Mouse (Mus musculus) lung, embryonic 14.5 days (tissue): ENCODE data around the gene Zfp445. TPM values are rescaled to one million over a fixed set of nuclear protein-coding genes. Genes with fewer than 3 reads are reported as not detected.
"Not testable (repeated sequence)": the region's sequence is repeated elsewhere in the genome, so short reads cannot be mapped to it uniquely, and the experiment has no call there.

Source experiments
- ATAC-seq: fragments of 200-750 bp; cut with Nextera tagmentation; 2 replicates; pipeline ENCODE4 v1.8.0; 2017; ENCODE audit warnings: mild to moderate bottlenecking, moderate TSS enrichment, moderate library complexity; ENCODE audit not compliant: insufficient read depth
- DNase-seq: peaks from one replicate; pipeline ENCODE4 v3.0.0-alpha.2; 2015
- H3K27ac ChIP-seq: fragments of 300-500 bp; sonication (generic); 2 replicates; pipeline ENCODE4 v1.5.1; 2014; ENCODE audit warnings: low read depth, mild to moderate bottlenecking, moderate library complexity
- H3K27me3 ChIP-seq: fragments of 300-500 bp; sonication (generic); 2 replicates; pipeline ENCODE4 v1.6.1; 2014; ENCODE audit warnings: low read length, control low read depth; ENCODE audit not compliant: insufficient read depth
- H3K36me3 ChIP-seq: fragments of 300-500 bp; sonication (generic); 2 replicates; pipeline ENCODE4 v1.6.1; 2014; ENCODE audit warnings: control low read depth; ENCODE audit not compliant: insufficient read depth
- H3K4me1 ChIP-seq: fragments of 300-500 bp; sonication (generic); 2 replicates; pipeline ENCODE4 v1.6.1; 2014; ENCODE audit warnings: antibody characterized with exemption, control low read depth; ENCODE audit not compliant: insufficient read depth
- H3K4me2 ChIP-seq: fragments of 300-500 bp; sonication (generic); 2 replicates; pipeline ENCODE4 v1.6.1; 2014; ENCODE audit warnings: mild to moderate bottlenecking
- H3K4me3 ChIP-seq: fragments of 300-500 bp; sonication (generic); 2 replicates; pipeline ENCODE4 v1.5.1; 2014; ENCODE audit warnings: low read depth, low read length
- H3K9ac ChIP-seq: fragments of 300-500 bp; sonication (generic); 2 replicates; pipeline ENCODE4 v1.6.1; 2014
- H3K9me3 ChIP-seq: fragments of 300-500 bp; sonication (generic); 2 replicates; pipeline ENCODE4 v1.6.1; 2016; ENCODE audit warnings: low read depth, low read length, control low read depth
- CTCF ChIP-seq: IDR thresholded peaks from 2 replicates; pipeline ENCODE4 v1.5.1; 2016; ENCODE audit warnings: antibody characterized with exemption, low read depth
- WGBS: fragments of 180-500 bp; shearing (Covaris S2); extraction: QIAGEN DNeasy Blood & Tissue Kit; methylation state at CpG from one replicate; pipeline ENCODE4 v1.1.7; 2014; 5-methylcytosine and 5-hydroxymethylcytosine counted together
- polyA plus RNA-seq: library from polyadenylated mRNA; unstranded; fragments of >200 nt; fragmentation: Nextera tagmentation; extraction: Ambion mirVana; gene quantifications from 2 replicates; pipeline ENCODE4 v1.2.1, GENCODE M21; 2014

The Zfp445 gene
- polyA plus RNA-seq, 1 experiment from 2014 or later = 71.0 TPM

DNA sequence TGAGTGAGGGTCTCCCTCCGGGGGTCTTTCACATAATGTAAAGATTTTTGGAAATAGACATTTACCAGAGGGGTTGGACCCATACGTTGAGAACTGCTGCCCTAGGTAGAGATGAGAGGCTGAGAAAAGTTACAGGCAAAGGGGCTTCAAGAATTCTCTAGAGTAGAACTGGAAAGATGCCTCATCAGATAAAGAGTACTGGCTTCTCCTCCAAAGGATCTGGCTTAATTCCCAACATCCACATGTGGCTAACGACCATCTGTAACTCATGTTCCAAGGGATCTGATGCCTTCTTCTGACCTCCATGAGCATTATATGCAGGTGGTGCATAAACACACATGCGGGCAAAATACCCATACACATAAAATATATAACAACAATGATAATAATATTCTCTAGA, 10.2 kb downstream of the Zfp445 start:
- no peak overlapping the region for H3K4me2 ChIP-seq

DNA sequence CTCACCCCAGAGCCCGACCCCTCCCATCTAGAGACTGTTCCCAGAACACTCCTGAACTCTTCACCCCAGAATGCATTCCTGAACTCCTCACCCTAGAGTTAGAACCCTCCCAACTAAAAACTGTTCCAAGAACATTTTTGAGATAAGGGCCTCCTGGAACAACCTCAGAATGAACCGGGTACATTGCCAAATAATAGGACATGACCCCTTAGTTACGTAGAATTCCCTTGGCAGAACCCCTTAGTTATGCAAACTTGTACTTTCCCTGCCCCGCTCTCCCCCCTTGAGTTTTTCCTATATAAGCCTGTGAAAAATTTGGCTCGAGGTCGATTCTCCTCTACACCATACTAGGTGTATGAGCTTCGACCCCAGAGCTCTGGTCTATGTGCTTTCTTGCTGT, 10.7 kb downstream of the Zfp445 start:
- not testable (repeated sequence) for ATAC-seq, DNase-seq, H3K9me3 ChIP-seq, H3K4me1 ChIP-seq, H3K4me2 ChIP-seq, H3K27ac ChIP-seq, H3K27me3 ChIP-seq, H3K9ac ChIP-seq, H3K4me3 ChIP-seq
- 65% methylated on average over 2 of the region's 7 CpGs for WGBS
- peaks cover 95% of the 10 kb centered on the region for H3K36me3 ChIP-seq

More for the DNA sequence above, 10.2 kb downstream of the Zfp445 start:
- WGBS = 90% methylated on average over 4 of the region's 4 CpGs
- Histone ChIP-seq H3K9ac (no peak overlapping the region), H3K27me3 (no peaks in the 10 kb centered on the region), H3K4me3 (no peak overlapping the region), H3K4me1 (no peaks in the 10 kb centered on the region), H3K27ac (no peak overlapping the region), H3K9me3 (peaks cover 14% of the 10 kb centered on the region; the same call in 1 of the 2 replicates), H3K36me3 (peaks cover 95% of the 10 kb centered on the region)
- ATAC-seq (no peak), DNase-seq (no peak)
- TF ChIP-seq CTCF = no peak

DNA sequence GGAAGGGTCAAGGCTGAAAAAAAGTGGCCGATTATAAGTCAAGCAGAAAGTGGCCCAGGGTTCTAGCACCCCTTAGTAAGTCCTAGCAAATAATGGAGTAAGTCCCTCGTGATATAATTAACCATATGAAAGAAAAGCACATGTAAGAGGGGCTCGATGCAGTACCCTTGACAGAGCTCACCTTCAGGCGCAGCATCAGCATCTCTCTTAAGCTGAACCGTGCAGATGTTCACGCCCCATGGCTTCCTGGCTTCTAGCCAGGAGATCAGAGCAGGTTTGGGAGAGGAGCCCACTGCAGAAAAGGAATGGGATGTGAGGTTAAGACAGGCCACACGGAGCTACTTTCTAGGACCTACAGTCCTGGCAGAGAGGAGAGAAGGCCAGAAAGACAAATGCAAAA, 11.3 kb downstream of the Zfp445 start:
- no peaks in the 10 kb centered on the region for H3K4me1 ChIP-seq
- H3K9ac ChIP-seq = no peak overlapping the region
- H3K4me2 ChIP-seq = no peak overlapping the region
- H3K27me3 ChIP-seq = no peaks in the 10 kb centered on the region
- H3K9me3 ChIP-seq = peaks cover 3% of the 10 kb centered on the region; the same call in 1 of the 2 replicates
- H3K27ac ChIP-seq = no peak overlapping the region
- TF ChIP-seq CTCF = no peak
- H3K4me3 ChIP-seq = no peak overlapping the region
- peaks cover 94% of the 10 kb centered on the region for H3K36me3 ChIP-seq
- ATAC-seq (no peak), DNase-seq (no peak)
- 90% methylated on average over 7 of the region's 7 CpGs for WGBS

DNA sequence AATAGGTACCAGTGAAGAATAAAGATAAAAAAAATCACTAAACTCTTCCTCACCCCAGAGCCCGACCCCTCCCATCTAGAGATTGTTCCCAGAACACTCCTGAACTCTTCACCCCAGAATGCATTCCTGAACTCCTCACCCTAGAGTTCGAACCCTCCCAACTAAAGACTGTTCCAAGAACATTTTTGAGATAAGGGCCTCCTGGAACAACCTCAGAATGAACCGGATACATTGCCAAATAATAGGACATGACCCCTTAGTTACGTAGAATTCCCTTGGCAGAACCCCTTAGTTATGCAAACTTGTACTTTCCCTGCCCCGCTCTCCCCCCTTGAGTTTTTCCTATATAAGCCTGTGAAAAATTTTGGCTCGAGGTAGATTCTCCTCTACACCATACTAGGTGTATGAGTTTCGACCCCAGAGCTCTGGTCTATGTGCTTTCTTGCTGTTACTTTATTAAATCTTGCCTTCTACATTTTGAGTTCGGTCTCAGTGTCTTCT, 17.9 kb downstream of the Zfp445 start:
- not testable (repeated sequence) for H3K27me3 ChIP-seq, H3K4me2 ChIP-seq, H3K9ac ChIP-seq, H3K4me3 ChIP-seq, H3K4me1 ChIP-seq, H3K27ac ChIP-seq, ATAC-seq, H3K9me3 ChIP-seq, DNase-seq
- peaks cover 44% of the 10 kb centered on the region for H3K36me3 ChIP-seq
- WGBS = 78% methylated on average over 6 of the region's 8 CpGs

DNA sequence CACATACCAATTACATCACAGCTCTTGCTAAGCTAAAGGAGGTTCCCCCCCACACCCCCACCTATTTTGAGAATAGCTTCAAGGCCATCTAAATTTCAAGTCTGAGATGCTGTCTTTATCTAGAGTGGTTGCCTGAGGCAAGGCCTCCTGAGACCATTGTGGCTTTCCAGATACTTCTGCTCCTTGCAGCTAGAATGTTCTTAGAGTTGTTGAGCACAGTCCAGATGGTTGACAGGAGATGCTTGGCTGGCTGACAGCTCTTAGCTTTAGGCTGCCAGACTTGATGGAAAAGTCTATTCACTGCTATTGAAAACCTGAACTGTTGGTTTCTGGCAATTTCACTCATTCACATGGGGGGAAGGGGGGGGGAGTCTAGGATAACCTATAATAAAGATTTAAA, 19.6 kb downstream of the Zfp445 start:
- Histone ChIP-seq H3K9ac (no peak overlapping the region), H3K4me1 (no peaks in the 10 kb centered on the region), H3K4me2 (no peak overlapping the region), H3K27ac (no peak overlapping the region), H3K9me3 (no peaks in the 10 kb centered on the region), H3K27me3 (no peaks in the 10 kb centered on the region), H3K4me3 (no peak overlapping the region), H3K36me3 (peaks cover 27% of the 10 kb centered on the region)
- TF ChIP-seq CTCF = no peak
- DNase-seq = peak; percentile 27
- no peak for ATAC-seq

DNA sequence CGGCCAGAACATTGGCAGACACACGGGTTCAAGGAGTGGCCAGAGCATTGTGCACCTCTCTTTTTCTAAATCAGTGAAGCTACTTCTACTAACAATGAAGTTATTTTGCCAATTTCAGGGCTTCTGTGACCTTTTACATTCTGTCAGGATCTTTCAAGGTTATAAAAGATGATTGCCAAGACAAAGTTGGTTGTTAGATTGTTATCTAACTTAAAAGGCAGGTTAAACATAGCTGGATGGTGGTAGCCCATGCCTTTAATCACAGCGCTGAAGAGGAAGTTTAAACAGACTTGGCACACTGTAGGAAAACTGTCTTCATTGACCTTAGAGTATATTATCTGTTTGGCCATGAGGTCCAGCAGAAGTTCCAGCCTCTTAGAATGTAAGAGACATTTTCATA, 20.2 kb downstream of the Zfp445 start:
- no peak for DNase-seq
- H3K36me3 ChIP-seq = peaks cover 21% of the 10 kb centered on the region
- ATAC-seq = no peak
- no peaks in the 10 kb centered on the region for H3K27me3 ChIP-seq
- no peak for TF ChIP-seq CTCF
- H3K4me2 ChIP-seq = no peak overlapping the region
- WGBS = 78% methylated on average over 3 of the region's 3 CpGs
- H3K4me3 ChIP-seq = no peak overlapping the region
- no peaks in the 10 kb centered on the region for H3K4me1 ChIP-seq
- H3K9ac ChIP-seq = no peak overlapping the region
- no peaks in the 10 kb centered on the region for H3K9me3 ChIP-seq
- H3K27ac ChIP-seq = no peak overlapping the region

DNA sequence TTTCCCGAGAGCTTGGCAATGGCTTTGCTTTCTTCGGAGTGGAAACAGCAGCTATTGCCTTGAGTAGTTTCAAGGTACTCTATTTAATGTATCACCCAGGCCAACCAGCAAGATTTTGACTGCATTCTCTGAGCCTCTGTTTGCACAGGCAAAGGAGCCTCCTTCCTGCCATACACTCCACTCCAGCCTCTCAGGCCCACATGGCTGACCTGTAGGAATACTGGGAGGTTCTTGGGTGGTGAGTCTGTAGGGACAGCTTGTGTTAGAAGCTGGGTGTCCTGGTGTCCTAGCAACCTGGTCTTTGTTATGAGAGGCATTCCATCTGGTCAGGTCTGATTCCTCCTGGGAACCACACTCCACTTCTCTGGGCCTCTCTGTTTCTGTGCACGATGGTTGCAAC, 22.0 kb downstream of the Zfp445 start, which contains the start of gene Gm35549:
TSS of gene Gm35549 (minus strand) at position 276 of the 400 bp plus-strand sequence.
- Histone ChIP-seq H3K27ac (no peak within 1 kb of the TSS), H3K36me3 (0 out of 2 replicates have a peak, but pooled peaks cover 5% of the 10 kb centered on the region), H3K27me3 (no peaks in the 10 kb centered on the region), H3K9ac (no peak within 1 kb of the TSS), H3K9me3 (no peaks in the 10 kb centered on the region), H3K4me2 (no peak within 1 kb of the TSS), H3K4me1 (no peaks in the 10 kb centered on the region), H3K4me3 (no peak within 1 kb of the TSS)
- no peak for DNase-seq
- WGBS = 63% methylated on average over 3 of the region's 3 CpGs
- peak; percentile 31; the same call in 1 of the 2 replicates for ATAC-seq
- TF ChIP-seq CTCF = no peak

DNA sequence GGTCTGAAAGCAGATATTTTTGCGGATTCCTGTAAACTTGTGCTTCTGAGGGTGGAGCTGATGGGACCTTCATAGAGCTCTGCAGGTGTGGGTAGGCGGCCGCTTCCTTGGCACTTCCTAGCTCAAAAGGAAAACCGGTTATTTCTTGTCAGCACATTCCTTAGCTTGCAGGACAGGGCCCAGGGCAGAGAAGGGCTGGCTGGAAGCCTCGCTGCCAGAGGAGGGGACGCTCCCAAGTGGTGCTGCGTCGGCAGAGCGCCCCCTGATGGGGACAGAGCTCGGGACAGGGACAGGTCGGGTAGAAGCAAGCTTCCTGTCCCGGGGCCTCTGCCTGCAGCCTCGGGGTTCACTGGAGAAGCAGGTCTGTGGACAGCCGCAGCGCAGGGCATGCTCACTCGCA, 28.1 kb downstream of the Zfp445 start:
- Histone ChIP-seq H3K27me3 (no peaks in the 10 kb centered on the region), H3K4me3 (no peak overlapping the region), H3K9me3 (no peaks in the 10 kb centered on the region), H3K36me3 (peaks cover 6% of the 10 kb centered on the region; the same call in 1 of the 2 replicates), H3K4me2 (peak overlapping the region; percentile 36), H3K9ac (no peak overlapping the region), H3K4me1 (peaks cover 8% of the 10 kb centered on the region), H3K27ac (peak overlapping the region; percentile 87)
- peak; percentile 76 for DNase-seq
- TF ChIP-seq CTCF = peak; percentile 74
- WGBS = 24% methylated on average over 16 of the region's 16 CpGs
- peak; percentile 79 for ATAC-seq
